Mouse (Mus musculus) hindbrain, embryonic 11.5 days (tissue): ENCODE measurements around the gene Pak4. TPM values are rescaled to one million over a fixed set of nuclear protein-coding genes. Genes with fewer than 3 reads are reported as not detected.
"Not testable (repeated sequence)": the region's sequence is repeated elsewhere in the genome, so short reads cannot be mapped to it uniquely, and the experiment has no call there.

ENCODE experiments used
- ATAC-seq: fragments of 200-750 bp; cut with Nextera tagmentation; 2 replicates; pipeline ENCODE4 v1.8.0; 2017; ENCODE audit warnings: mild to moderate bottlenecking, moderate TSS enrichment, moderate library complexity; ENCODE audit not compliant: low FRiP score
- DNase-seq: peaks from one replicate; pipeline ENCODE4 v3.0.0-alpha.2; 2015; ENCODE audit warnings: low spot score
- H3K27ac ChIP-seq: fragments of 300-500 bp; sonication (generic); 2 replicates; pipeline ENCODE4 v1.5.1; 2014; ENCODE audit warnings: mild to moderate bottlenecking, low read depth, low read length
- H3K27me3 ChIP-seq: fragments of 300-500 bp; sonication (generic); 2 replicates; pipeline ENCODE4 v1.6.1; 2014; ENCODE audit warnings: mild to moderate bottlenecking, low read length, moderate library complexity, mixed read lengths; ENCODE audit not compliant: control insufficient read depth, insufficient read depth
- H3K36me3 ChIP-seq: fragments of 300-500 bp; sonication (generic); 2 replicates; pipeline ENCODE4 v1.6.1; 2014; ENCODE audit warnings: mild to moderate bottlenecking, low read length, moderate library complexity, mixed read lengths; ENCODE audit not compliant: control insufficient read depth, insufficient read depth
- H3K4me1 ChIP-seq: fragments of 300-500 bp; sonication (generic); replicated peaks from 2 replicates; pipeline ENCODE4 v1.6.1; 2014; ENCODE audit warnings: low read length, mixed read lengths; ENCODE audit not compliant: control insufficient read depth, insufficient read depth
- H3K4me2 ChIP-seq: fragments of 300-500 bp; sonication (generic); replicated peaks from 2 replicates; pipeline ENCODE4 v1.6.1; 2014; ENCODE audit warnings: mild to moderate bottlenecking, low read depth, low read length
- H3K4me3 ChIP-seq: fragments of 300-500 bp; sonication (generic); 2 replicates; pipeline ENCODE4 v1.5.1; 2014; ENCODE audit warnings: low read depth, low read length
- H3K9ac ChIP-seq: fragments of 300-500 bp; sonication (generic); 2 replicates; pipeline ENCODE4 v1.6.1; 2014; ENCODE audit warnings: low read depth, low read length
- H3K9me3 ChIP-seq: fragments of 300-500 bp; sonication (generic); 2 replicates; pipeline ENCODE4 v1.6.1; 2016; ENCODE audit warnings: low read length; ENCODE audit not compliant: control insufficient read depth
- WGBS: fragments of 180-500 bp; shearing (Covaris S2); extraction: QIAGEN DNeasy Blood & Tissue Kit; methylation state at CpG from one replicate; pipeline ENCODE4 v1.1.7; 2014; 5-methylcytosine and 5-hydroxymethylcytosine counted together
- polyA plus RNA-seq: library from polyadenylated mRNA; unstranded; fragments of >200 nt; fragmentation: Nextera tagmentation; extraction: Ambion mirVana; gene quantifications from 2 replicates; pipeline ENCODE4 v1.2.1, GENCODE M21; 2014

The Pak4 gene
- polyA plus RNA-seq, 1 experiment from 2014 or later: 32.6 TPM

GRCm38 (mm10) chr7:28619098-28619715, 21.2 kb upstream of the Pak4 start:
- DNase-seq (no peak), ATAC-seq (no peak)
- Histone ChIP-seq H3K27me3 (no peaks in the 10 kb centered on the region), H3K4me1 (no peaks in the 10 kb centered on the region), H3K9me3 (no peaks in the 10 kb centered on the region), H3K4me3 (no peak overlapping the region), H3K4me2 (no peak overlapping the region), H3K9ac (no peak overlapping the region), H3K36me3 (no peaks in the 10 kb centered on the region), H3K27ac (no peak overlapping the region)
- WGBS: 71% methylated on average over 9 of the region's 9 CpGs

DNA sequence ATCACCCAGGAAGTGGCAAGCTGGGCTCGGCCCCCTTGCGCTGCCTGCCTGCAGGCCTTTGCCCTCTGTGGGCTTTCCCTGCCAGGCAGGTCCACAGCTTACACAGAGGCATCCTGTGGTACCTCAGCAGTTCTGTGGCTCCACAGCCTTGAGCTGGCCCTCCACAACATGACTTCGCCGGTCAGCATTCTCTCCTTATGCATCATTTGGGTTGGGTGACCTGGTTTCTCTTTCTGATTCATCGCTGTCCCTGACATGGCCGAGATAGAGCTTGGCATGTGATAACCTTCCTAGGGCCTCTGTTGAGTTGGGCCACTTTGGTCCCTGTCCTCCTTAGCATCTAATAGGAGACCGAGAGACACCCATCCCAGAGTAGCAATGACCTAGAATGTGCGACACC, 8.0 kb upstream of the Pak4 start:
- H3K9me3 ChIP-seq: no peaks in the 10 kb centered on the region
- ATAC-seq: no peak

GRCm38 (mm10) chr7:28603788-28604187, 5.8 kb upstream of the Pak4 start:
- not testable (repeated sequence) for DNase-seq, H3K36me3 ChIP-seq, ATAC-seq, H3K4me1 ChIP-seq, H3K27ac ChIP-seq, H3K4me2 ChIP-seq, H3K4me3 ChIP-seq, H3K9me3 ChIP-seq, H3K27me3 ChIP-seq, H3K9ac ChIP-seq
- 77% methylated on average over 2 of the region's 2 CpGs for WGBS

More for the DNA sequence above, 8.0 kb upstream of the Pak4 start:
- Histone ChIP-seq H3K4me1 (no peaks in the 10 kb centered on the region), H3K27ac (no peak overlapping the region), H3K36me3 (no peaks in the 10 kb centered on the region), H3K4me2 (no peak overlapping the region), H3K9ac (no peak overlapping the region), H3K4me3 (no peak overlapping the region), H3K27me3 (no peaks in the 10 kb centered on the region)
- 90% methylated on average over 8 of the region's 8 CpGs for WGBS
- DNase-seq: no peak

- Histone ChIP-seq H3K4me3 (no peak overlapping the region), H3K27me3 (no peaks in the 10 kb centered on the region), H3K4me1 (no peaks in the 10 kb centered on the region), H3K9me3 (no peaks in the 10 kb centered on the region), H3K27ac (no peak overlapping the region), H3K4me2 (no peak overlapping the region), H3K9ac (no peak overlapping the region), H3K36me3 (no peaks in the 10 kb centered on the region)
- no peak for DNase-seq
- ATAC-seq: no peak
- WGBS: 71% methylated on average over 5 of the region's 5 CpGs
Measured at GRCm38 (mm10) chr7:28603136-28603535, 5.2 kb upstream of the Pak4 start.

GRCm38 (mm10) chr7:28601668-28602067, 3.7 kb upstream of the Pak4 start:
- DNase-seq: peak; percentile 78

DNA sequence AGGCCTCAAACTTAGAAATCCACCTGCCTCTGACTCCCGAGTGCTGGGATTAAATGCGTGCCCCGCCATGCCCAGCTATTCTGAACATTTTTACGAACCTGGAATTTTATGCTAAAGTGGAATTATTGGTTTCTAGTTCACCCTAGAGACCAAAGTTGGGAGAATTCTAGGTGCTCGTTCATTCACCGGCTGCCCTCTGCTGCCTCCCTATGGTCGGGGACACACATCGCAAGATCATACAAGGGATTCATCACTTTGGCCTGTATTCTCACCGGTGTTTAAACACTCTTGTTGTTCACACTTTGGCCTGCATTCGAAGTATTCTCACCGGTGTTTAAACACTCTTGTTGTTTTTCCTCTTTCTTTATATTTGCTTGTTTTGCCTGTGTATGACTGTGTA, 3.0 kb upstream of the Pak4 start:
- no peak overlapping the region for H3K9ac ChIP-seq
- DNase-seq (peak; percentile 74), ATAC-seq (no peak)
- no peaks in the 10 kb centered on the region for H3K36me3 ChIP-seq
- no peak overlapping the region for H3K4me3 ChIP-seq
- H3K27ac ChIP-seq: no peak overlapping the region
- 16% methylated on average over 11 of the region's 11 CpGs for WGBS
- H3K4me2 ChIP-seq: no peak overlapping the region
- no peaks in the 10 kb centered on the region for H3K9me3 ChIP-seq
- no peaks in the 10 kb centered on the region for H3K27me3 ChIP-seq
- H3K4me1 ChIP-seq: peaks cover 9% of the 10 kb centered on the region

More at GRCm38 (mm10) chr7:28601668-28602067, 3.7 kb upstream of the Pak4 start:
- Histone ChIP-seq H3K4me3 (no peak overlapping the region), H3K9ac (no peak overlapping the region), H3K9me3 (no peaks in the 10 kb centered on the region), H3K4me2 (no peak overlapping the region), H3K36me3 (no peaks in the 10 kb centered on the region), H3K27ac (no peak overlapping the region), H3K4me1 (peaks cover 6% of the 10 kb centered on the region), H3K27me3 (no peaks in the 10 kb centered on the region)
- 31% methylated on average over 7 of the region's 7 CpGs for WGBS
- no peak for ATAC-seq

DNA sequence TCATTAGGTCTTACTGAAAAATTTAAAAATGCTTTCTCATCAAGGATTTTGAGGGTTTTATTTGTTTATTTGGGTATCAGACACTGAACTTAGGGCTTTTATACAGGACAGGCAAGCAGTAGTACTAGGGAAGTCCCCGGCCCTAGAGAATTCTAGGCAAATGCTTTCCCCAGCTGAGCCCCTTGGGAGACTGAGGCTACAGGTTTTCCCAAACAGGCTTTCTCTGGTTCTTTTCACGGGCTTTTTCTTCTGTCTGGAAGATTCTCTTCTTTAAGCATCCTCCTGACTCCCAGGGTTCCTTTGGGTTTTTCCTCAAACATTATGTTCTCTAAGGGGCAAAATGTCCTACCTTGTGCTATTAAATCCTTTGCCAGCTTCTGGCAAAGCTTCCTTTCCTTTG, 966 bp upstream of the Pak4 start:
- Histone ChIP-seq H3K27me3 (no peaks in the 10 kb centered on the region), H3K4me1 (peaks cover 9% of the 10 kb centered on the region), H3K9ac (no peak overlapping the region), H3K27ac (no peak overlapping the region), H3K9me3 (no peaks in the 10 kb centered on the region), H3K4me3 (no peak overlapping the region), H3K4me2 (no peak overlapping the region), H3K36me3 (no peaks in the 10 kb centered on the region)
- WGBS: 73% methylated on average over 2 of the region's 2 CpGs
- ATAC-seq: no peak
- DNase-seq: no peak

GRCm38 (mm10) chr7:28597277-28597570, 761 bp downstream of the Pak4 start:
- WGBS: 7% methylated on average over 9 of the region's 9 CpGs
- Histone ChIP-seq H3K4me1 (peaks cover 12% of the 10 kb centered on the region), H3K9ac (peak overlapping the region; percentile 74), H3K4me3 (peak overlapping the region; percentile 72), H3K9me3 (no peaks in the 10 kb centered on the region), H3K36me3 (no peaks in the 10 kb centered on the region), H3K4me2 (peak overlapping the region; percentile 77), H3K27ac (peak overlapping the region; percentile 39; the same call in 1 of the 2 replicates), H3K27me3 (no peaks in the 10 kb centered on the region)
- DNase-seq (peak; percentile 36), ATAC-seq (no peak)

DNA sequence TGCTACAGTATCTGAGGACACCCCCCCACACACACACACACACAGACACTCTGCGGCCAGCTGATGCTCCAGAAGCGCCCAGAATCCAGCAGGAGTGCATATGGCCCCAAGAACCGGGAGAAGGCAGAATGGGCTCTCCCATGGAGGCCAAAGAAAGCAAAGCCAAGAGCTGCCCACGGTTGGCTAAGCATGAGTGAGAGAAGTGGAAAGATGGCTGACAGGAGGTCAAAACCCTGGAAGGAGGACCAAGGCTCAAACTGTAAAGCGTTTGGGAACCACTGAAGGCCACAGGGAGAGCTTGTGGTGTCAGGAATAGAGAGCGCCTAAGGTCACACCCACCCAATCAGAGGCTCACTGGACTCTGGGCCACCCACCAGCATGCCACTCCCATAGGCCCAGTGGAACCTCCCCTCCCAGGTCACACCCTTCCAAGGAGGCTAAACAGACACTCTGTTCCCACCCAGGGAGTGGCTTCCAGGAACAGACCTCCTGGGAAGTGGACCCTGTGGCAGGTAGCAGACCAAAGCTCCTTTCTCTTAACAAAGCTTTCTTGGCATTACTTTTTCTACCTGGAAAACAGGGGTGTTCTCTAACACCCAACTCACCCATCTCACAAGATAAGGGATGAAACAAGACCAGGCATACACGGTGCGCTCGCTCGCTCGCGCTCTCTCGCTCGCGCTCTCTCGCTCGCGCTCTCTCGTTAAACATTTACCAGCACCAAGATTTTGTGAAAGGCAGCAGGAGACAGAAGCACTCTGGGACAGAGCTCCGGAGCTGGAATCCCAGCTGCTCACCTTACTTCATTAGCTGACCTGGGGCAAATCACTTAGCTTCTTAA, 1.3 kb downstream of the Pak4 start:
- H3K4me2 ChIP-seq: peak overlapping the region; percentile 77
- DNase-seq: peak; percentile 31
- H3K27me3 ChIP-seq: no peaks in the 10 kb centered on the region
- H3K27ac ChIP-seq: peak overlapping the region; percentile 39; the same call in 1 of the 2 replicates
- 35% methylated on average over 20 of the region's 20 CpGs for WGBS
- H3K36me3 ChIP-seq: no peaks in the 10 kb centered on the region
- peak overlapping the region; percentile 74 for H3K9ac ChIP-seq
- no peaks in the 10 kb centered on the region for H3K9me3 ChIP-seq
- ATAC-seq: no peak
- peak overlapping the region; percentile 72 for H3K4me3 ChIP-seq
- H3K4me1 ChIP-seq: peaks cover 12% of the 10 kb centered on the region
